Mouse (Mus musculus) cerebellum, postnatal 14 days (tissue): ENCODE measurements around the gene Alg1.

ENCODE experiments used
- DNase-seq, 2 experiments: peaks; one replicate each; pipeline ENCODE4 v3.0.0; 2021; ENCODE audit warnings: mixed read lengths in 2 of 2

The Alg1 gene

DNA sequence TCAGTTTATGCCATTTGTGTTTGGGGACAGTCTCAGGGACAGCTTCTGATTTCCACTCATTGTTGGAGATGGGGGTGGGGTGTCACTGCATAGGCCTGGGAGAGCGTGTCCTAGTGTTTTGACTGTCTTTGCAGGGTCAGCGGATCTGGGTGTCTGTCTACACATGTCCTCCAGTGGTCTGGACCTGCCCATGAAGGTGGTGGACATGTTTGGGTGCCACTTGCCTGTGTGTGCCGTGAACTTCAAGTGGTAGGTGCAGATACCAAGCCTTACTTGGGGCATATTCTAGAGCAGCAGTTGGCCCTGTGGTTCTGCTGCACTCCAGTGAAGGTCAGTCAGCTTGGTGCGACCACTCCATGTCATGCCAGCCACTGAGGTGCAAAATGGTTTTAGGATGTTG lies 8.9 kb downstream of the Alg1 start:
- no peak for DNase-seq

DNA sequence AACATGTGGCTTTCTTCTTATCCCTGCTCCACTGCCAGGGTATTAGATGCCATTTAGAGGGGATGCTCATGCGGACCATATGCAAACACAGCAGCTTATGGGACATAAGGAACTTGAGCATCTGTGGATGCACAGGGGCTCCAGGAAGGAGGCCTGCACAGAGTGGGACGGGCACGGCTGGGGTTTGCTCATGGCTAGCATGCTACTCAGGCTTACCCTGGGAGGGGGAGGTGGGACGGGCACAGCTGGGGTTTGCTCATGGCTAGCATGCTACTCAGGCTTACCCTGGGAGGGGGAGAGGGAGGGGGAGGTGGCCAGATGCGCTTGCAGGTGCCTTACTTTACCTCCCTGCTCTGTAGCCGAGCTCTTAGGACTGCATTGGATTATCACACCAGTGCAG lies 9.5 kb downstream of the Alg1 start:
- no peak for DNase-seq

DNA sequence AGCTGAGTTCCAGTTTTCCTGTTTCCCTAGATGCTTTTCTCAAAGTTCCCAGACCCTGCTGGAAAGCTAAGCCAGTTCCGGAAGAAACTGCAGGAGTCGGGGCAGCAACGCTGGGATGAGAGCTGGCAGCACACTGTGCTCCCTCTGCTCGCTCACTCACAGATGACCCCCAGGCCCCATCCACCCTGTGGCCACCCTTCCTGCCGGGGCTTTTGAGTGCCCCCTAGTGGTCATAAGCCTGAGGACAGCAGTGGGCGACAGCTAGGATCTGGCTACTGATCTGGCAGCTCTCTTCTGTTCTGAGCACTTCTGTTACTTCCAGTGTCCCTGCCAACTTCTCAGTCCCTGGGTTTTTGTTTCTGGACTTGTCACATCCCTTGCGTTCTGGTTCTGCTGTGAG lies 11.0 kb downstream of the Alg1 start:
- peak; percentile 60 to 73 for DNase-seq

DNA sequence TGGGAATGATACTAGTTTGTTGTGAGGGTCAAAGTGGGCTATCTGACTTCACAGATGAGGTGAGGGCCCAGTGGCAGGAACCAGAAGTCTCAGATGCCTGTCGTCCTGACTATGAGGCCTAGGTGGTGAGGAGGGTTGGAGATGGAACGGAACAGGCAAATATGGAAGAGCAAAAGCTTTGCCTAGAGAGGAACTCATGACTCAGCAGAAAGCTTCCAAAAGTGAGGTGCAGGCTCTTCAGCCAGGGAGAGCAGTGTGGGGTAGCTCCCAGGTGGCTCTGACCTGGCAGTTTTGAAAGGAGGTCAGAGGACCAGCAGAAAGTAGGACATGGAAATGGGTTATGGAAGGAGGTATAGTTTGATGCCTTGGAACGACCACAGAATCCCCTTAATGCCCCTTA lies 17.5 kb downstream of the Alg1 start:
- DNase-seq = no peak

DNA sequence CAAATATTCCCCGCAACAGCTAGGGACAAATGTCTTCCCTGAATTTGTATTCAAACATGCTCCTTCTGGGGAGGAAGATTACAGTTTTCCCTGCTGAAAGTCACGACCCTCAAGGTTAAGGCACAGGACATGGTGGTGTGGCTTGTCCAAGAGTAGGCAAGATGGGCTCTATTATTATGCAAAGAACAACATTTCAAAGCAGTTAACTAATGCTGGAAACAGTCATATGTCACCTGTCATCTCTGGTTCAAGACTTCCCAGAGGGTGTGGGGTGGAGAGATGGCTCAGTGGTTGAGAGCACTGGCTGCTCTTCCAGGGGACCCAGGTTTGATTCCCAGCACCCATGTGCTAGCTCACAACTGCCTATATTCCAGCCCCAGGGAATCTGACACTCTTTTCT lies 18.8 kb downstream of the Alg1 start:
- no peak for DNase-seq

DNA sequence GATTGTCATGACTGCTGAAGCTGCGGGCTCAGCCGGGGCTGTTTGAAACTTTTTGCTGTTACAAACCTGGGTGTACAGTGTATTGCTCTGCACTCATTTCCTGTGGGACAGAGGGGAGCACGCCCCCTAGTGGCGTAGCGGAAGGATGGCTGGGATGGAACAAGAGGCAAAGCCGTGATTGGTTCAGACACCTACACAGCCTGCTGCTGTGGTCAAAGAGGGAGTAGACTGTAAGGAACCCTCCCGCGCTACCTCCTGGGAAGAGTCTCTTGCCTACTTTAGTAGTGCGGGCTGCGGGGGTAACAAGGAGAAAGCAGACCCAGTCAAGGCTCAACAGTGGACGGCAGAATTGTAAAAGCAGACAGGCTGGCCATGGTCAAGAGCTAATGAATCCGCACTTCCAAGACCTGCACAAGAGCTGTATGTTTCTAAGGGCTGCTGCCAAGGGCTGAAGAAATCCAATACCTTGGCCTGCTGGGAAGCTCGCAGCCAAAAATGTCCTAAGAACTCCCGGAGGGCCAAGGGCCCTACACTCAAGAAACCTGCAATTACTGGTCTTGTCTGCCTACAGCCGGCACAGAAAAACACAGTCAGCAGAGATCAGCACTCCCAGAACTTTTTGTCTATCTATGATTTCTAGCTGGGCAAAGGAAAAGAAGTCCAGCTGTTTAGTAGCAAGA lies 21.1 kb downstream of the Alg1 start:
- peak; percentile 57 to 66 for DNase-seq

DNA sequence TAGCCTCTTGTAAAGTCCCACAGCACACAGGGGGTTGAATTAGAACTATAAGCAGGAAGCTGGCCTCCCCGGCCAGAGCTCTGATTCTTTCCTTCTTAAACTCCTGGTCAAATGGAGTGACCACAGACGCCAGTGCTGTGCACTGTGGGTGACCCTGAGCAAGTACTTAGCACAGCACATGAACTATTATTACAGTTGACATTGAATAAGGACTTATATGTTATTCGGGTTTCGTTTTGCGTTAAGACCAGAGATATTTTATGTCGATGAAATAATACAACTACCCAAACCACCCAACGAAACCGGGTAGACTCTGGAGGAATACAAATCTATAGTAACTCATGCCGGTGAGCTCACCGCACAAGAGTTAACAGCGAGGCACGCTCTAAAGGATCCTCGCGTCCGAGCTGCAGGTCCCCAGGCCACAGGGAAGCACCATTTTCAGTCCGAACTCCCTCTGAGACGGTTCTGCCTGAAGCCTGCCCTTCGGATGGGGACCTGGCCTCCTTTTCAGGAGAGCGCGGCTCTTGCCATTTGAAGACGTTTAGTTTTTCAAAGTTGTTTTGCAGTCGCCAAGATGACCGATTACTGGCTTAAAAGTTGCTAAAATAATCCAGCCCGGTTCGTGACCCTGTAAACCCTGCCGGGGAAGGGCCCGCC lies 21.8 kb downstream of the Alg1 start:
- peak in 1 of 2 experiments; percentile 22 for DNase-seq

DNA sequence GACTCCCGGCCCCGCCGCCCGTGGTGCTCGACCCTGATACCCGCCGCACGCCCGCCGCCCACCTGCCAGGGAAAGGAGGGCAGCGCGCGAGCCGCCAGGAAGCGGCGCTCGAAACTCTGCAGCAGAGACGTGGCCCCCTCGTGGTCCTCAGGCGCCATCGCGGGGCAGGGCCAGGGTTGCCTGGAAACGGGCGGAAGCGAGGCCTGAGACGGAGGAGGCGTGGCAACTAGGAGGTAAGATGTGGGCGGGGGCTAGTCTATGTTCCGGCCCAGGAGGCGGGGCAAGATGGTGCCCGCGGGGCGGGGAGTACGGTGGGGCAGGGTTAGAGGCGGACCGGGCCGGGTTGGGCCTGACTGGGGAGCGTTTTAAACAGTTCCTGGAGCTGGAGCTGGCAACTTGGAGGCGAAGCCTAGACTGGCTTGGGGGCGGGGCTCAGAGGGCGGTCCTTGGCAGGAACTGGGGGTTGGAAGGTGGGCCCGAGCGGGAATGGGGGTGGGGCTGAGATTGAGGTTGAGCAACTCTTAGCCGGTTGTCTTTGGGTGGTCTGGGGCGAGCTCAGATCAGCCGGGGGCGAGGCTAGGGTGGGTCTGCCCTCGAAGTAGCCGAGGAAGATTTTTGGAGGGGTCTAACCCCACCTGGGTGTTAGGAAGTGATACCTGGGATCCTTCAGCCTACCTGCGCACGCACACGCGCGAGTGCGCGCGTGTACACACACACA lies 22.5 kb downstream of the Alg1 start, which contains the start of gene Eef2kmt:
Gene Eef2kmt (minus strand): TSS at position 205 of the 718 bp plus-strand sequence.
- peak; percentile 96 to 97 for DNase-seq

DNA sequence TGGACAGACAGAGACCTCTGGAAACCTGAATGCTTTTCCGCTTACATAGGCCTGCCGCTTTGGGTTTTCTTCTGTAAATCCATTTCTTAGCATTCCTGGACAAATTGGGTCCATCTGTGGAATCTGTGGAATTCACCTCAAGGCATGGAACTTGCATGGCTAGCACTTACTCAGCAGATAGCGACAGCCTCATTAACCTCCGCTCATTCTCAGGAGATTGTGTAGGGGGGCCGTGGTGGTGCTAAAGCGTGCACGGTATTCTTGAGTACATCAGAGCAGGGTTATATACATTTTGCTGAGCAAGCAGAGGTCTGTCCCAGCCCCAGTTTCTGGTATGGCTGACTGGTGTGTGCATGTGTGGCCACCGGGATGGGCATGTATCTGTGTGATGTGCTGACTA lies 29.7 kb downstream of the Alg1 start:
- no peak for DNase-seq

DNA sequence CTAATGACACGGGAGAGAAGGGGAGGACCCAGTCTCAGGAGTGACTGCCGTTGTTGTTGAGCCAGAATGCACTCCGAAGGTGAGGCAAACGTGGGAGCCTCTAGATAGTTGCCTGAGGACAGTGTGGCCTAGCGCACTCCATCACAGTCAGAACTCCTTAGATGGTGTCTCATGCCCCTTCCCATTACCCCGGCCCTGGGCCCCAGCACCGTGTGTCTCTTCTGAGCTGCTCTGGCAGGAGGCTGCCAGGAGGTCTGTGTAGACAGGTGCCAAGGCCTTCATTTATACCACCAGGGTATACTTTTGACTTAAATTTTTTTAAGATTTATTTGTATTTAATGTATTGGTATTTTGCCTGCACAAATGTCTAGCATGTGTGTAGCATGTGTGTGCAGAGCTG lies 30.5 kb downstream of the Alg1 start:
- DNase-seq = no peak

DNA sequence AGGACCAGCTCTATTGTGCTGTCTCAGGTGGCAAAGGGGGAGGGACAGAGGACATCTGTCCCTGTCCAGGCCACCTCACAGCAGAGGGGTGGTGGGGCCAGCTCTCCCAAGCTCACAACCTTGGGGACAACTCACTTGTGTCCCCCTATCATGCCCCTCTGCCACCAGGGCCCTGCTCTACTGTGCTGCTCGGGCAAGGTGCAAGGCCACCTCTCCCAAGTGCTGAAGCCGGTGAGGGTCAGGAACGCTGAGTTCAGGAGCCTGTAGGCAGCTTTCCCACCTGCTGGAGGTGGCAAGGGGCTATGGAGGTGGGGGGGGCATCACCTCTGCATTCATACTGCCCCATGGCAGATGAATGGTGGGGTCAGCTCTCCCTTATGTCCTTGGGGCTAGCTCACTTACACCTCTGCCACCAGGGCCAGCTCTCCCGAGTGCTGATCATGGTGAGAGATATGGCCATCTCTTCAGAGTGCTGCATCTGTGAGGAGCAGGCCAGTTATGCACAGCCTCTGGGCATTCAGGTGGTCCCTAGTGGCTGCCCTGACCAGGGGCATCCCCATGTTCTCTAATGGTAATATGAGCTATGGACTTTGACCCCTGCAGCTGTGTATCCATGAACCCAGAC lies 38.1 kb downstream of the Alg1 start:
- DNase-seq = no peak

DNA sequence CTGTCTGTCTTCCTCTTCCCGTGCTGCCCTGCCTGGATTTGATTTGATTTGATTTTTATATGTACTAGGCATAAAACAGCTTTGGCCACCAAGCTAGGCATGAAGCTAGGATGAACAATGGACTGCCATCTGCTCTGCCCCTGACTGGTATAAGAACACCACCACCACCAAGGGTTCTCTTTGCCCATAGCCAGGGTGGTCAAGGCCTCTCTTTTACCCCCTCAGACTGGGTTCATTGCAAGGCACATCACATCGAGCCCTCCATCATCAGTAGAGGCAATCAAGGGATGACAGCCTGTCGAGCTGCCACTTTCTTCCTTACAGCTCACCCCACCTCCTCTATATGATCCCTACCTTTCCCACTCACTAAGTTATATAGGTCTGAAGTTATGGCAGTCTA lies 39.0 kb downstream of the Alg1 start:
- no peak for DNase-seq

DNA sequence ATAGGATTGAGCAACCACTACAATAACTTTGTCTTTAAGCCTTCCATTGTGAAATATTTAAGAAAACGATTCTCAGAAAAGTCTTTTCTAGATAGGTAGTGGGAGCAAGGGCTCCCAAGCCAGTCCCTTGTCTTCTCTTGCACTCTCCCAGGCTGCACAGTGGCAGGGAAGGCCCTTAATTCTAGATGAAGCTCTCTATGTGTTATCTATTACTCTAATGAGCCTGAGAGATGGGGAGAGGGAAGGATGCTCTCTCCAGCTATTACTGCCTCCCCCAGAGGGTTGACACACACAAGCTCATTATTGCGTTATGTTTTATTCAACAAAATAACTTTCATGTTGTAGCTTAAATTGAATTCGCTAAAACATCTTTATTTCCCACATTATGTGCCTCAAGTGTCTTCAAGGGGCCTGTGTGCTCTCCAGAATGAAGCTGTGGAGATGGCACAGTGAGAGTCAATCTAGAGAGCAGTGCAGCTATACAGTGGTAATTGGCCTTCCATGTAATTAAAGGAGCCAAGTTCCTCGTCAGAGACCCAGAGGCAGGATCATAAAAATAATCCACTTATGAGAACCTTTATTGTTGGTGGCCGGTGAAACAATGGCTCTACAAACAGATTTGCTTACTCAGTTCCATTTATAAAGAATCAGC lies 46.3 kb downstream of the Alg1 start:
- no peak for DNase-seq

DNA sequence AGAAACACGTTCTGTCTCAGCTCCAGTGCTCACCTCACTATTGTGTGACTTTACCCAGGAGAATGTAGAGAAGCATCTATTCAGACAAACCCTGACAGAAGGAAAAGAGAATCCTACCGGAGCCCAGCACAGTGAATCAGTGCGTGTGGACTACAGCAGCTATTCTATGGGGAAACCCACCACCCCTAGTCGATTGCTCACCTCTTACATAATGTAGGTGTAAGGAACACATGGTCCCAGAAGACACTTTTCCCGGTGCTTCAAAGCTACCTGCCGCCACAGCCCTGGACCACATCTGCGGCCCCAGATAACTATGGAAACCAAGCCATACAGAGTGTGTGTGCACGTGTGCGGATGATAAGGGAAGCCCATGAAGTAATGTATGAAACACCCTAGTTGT lies 49.3 kb downstream of the Alg1 start:
- no peak for DNase-seq

DNA sequence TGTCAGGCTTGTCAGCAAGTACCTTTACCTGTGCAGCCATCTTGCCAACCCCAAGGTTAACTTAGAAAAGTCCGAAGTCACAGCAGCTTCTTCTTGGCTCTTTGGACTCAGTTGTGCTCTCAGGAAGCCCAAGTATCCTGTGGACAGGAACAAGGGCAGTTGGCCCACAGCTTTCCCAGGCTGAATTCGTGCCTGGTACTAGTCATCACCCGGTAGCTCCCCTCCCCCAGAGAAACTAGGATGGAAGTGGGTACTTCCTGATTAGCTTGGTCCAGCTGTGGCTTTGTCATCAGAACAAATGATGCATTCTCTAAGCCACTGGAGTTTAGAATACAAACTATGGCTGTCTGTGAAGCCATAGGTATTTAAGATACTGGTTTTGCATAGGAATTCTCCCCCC lies 52.0 kb downstream of the Alg1 start:
- DNase-seq = no peak
